Mouse (Mus musculus): Measurements from ENCODE around the gene Vpreb2.
"Not testable (repeated sequence)": the region's sequence is repeated elsewhere in the genome, so short reads cannot be mapped to it uniquely, and the experiment has no call there.

Gene Vpreb2

GRCm38 (mm10) chr16:17987703-17988102 lies 7.5 kb downstream of the Vpreb2 start:
- no peak for DNase-seq (ENCODE audit: extremely low spot score, low read depth, low spot score)

- not testable (repeated sequence) for DNase-seq (ENCODE audit: extremely low spot score, low read depth, low spot score)
Measured at GRCm38 (mm10) chr16:17992321-17992720, 12.1 kb downstream of the Vpreb2 start.

- DNase-seq (ENCODE audit: extremely low spot score, low read depth, low spot score) = no peak
Measured at GRCm38 (mm10) chr16:17999668-18000067, 19.4 kb downstream of the Vpreb2 start.

GRCm38 (mm10) chr16:18004589-18004988 lies 24.4 kb downstream of the Vpreb2 start:
- no peak for DNase-seq (ENCODE audit: extremely low spot score, low read depth, low spot score)

- DNase-seq (ENCODE audit: extremely low spot score, low read depth, low spot score) = no peak
Measured at GRCm38 (mm10) chr16:18007083-18007482, 26.9 kb downstream of the Vpreb2 start.

GRCm38 (mm10) chr16:18011101-18011500 lies 30.9 kb downstream of the Vpreb2 start:
- DNase-seq (ENCODE audit: extremely low spot score, low read depth, low spot score) = no peak

GRCm38 (mm10) chr16:18016482-18016881 lies 36.3 kb downstream of the Vpreb2 start:
- DNase-seq (ENCODE audit: extremely low spot score, low read depth, low spot score) = not testable (repeated sequence)

GRCm38 (mm10) chr16:18022780-18023557 lies 42.7 kb downstream of the Vpreb2 start:
- DNase-seq (ENCODE audit: extremely low spot score, low read depth, low spot score) = no peak

GRCm38 (mm10) chr16:18027371-18027770 lies 47.1 kb downstream of the Vpreb2 start:
- no peak for DNase-seq (ENCODE audit: extremely low spot score, low read depth, low spot score)

Data from hindlimb bud, embryonic 11.5 days (tissue).